9 mouse cellular contexts compared by ENCODE assay signal in the genomic region with DNA sequence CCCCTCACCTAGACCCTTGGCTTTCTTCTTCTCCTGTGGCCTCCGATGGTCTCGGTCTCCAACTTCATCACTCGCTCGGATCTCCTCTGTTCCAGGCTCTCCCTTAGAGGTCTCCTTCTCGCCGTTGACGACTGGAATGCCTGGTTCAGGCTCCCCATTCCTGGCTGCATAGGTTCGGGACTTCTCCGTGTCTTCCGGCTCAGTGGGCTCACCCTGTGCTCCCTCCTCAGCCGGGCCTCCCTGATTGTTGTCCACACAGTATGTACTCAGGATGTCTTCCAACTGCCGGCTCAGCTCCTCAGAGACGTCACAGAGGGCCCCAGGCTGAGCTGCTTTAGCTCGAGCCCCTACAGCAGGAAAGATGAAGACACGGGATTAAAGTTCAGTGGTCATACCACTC. TPM values are rescaled to one million over a fixed set of nuclear protein-coding genes. Genes with fewer than 3 reads are reported as not detected.
DNase-seq lines count a peak whose midpoint lies in the region; ATAC-seq and TF ChIP-seq lines count a peak whose summit lies in the region.
"Had no signal": no experiment of that assay in that cellular context is flagged by ENCODE, and none has a peak within 500 bp of the region (broad histone marks: within the 10 kb centered on the region; RNA-seq: fewer than 3 reads in every experiment).

No protein-coding gene starts in this region.

- H3K9ac ChIP-seq in heart, embryonic 14.5 days (ENCODE audit: low read length) = peak overlapping the region; percentile 82
- peak overlapping the region; percentile 4; the same call in 1 of the 2 replicates for H3K9ac ChIP-seq in hindbrain, embryonic 11.5 days (ENCODE audit: low read depth, low read length)
- H3K9ac ChIP-seq in midbrain, embryonic 12.5 days (replicated peaks) = peak overlapping the region; percentile 76; the same call in 1 of the 2 replicates

- H3K4me2 ChIP-seq in heart, embryonic 14.5 days (ENCODE audit: low read length) = peak overlapping the region; percentile 85
- H3K4me2 ChIP-seq in hindbrain, embryonic 11.5 days (replicated peaks; ENCODE audit: low read depth, low read length) = peak overlapping the region; percentile 95
- H3K4me2 ChIP-seq in midbrain, embryonic 12.5 days (replicated peaks) = peak overlapping the region; percentile 91

- intact Hi-C loops in heart, postnatal 25 days (cut with DNase I) = loop anchor here (2.0 kb wide), 1 partner anchor 14 kb away; no protein-coding TSS in a partner anchor

- no peaks in the 10 kb centered on the region for H3K27me3 ChIP-seq in heart, embryonic 14.5 days (ENCODE audit: control insufficient read depth, insufficient read depth, low read length)
- H3K27me3 ChIP-seq in hindbrain, embryonic 11.5 days (ENCODE audit: control insufficient read depth, insufficient read depth, low read length) = no peaks in the 10 kb centered on the region
- H3K27me3 ChIP-seq in midbrain, embryonic 12.5 days = no peaks in the 10 kb centered on the region
- H3K27me3 ChIP-seq: Patski had no signal

- 86% methylated on average over 15 of the region's 15 CpGs for WGBS in heart, embryonic 14.5 days
- 90% methylated on average over 15 of the region's 15 CpGs for WGBS in hindbrain, embryonic 11.5 days
- 89% methylated on average over 15 of the region's 15 CpGs for WGBS in midbrain, embryonic 12.5 days

- H3K36me3 ChIP-seq in heart, embryonic 14.5 days (ENCODE audit: control insufficient read depth, insufficient read depth, low read length) = peaks cover 50% of the 10 kb centered on the region
- H3K36me3 ChIP-seq in hindbrain, embryonic 11.5 days (ENCODE audit: control insufficient read depth, insufficient read depth, low read length) = peaks cover 2% of the 10 kb centered on the region
- H3K36me3 ChIP-seq in midbrain, embryonic 12.5 days = peaks cover 50% of the 10 kb centered on the region

- peaks cover 2 to 21% of the 10 kb centered on the region in 2 experiments; a peak in 3 of 4 replicates for H3K4me1 ChIP-seq in heart, embryonic 14.5 days (ENCODE audit: control insufficient read depth in 2 of 2, insufficient read depth in 2 of 2, low read length in 2 of 2)
- H3K4me1 ChIP-seq in bone marrow macrophage, adult 2 months (ENCODE audit: control insufficient read depth, insufficient read depth, low read length) = peaks cover 14% of the 10 kb centered on the region
- H3K4me1 ChIP-seq in hindbrain, embryonic 11.5 days (replicated peaks; ENCODE audit: control insufficient read depth, insufficient read depth, low read length) = no peaks in the 10 kb centered on the region; the same call in 1 of the 2 replicates
- peaks cover 27% of the 10 kb centered on the region for H3K4me1 ChIP-seq in midbrain, embryonic 12.5 days

- DNase-seq in heart, postnatal 25 days (ENCODE audit: low spot score) = no peak
- DNase-seq in hindbrain, embryonic 11.5 days (ENCODE audit: low spot score) = no peak
- no peak for DNase-seq in right cerebral cortex, postnatal 14 days
- DNase-seq in left cerebral cortex, adult 11 months (ENCODE audit: low spot score) = no peak
- no peak for DNase-seq in adrenal gland, adult 2 months

- no peak for ATAC-seq in heart, embryonic 14.5 days (ENCODE audit: insufficient number of reproducible peaks, insufficient read depth, low FRiP score, low read depth)
- no peak for ATAC-seq in hindbrain, embryonic 11.5 days (ENCODE audit: low FRiP score)
- no peak for ATAC-seq in midbrain, embryonic 12.5 days (ENCODE audit: low FRiP score, low read depth)
- ATAC-seq: Patski had no signal

- no peak for TF ChIP-seq CTCF in bone marrow macrophage, adult 2 months (IDR thresholded peaks at IDR 0.05; ENCODE audit: low read depth, low read length)

- H3K4me3 ChIP-seq in heart, embryonic 14.5 days (ENCODE audit: control insufficient read depth in 1 of 2, insufficient read depth in 1 of 2, low read depth in 1 of 2, low read length in 2 of 2) = peak overlapping the region in 1 of 2 experiments; percentile 62; a peak in 2 of 4 replicates
- peak overlapping the region; percentile 94 for H3K4me3 ChIP-seq in bone marrow macrophage, adult 2 months (ENCODE audit: insufficient read depth, low read length)
- H3K4me3 ChIP-seq in hindbrain, embryonic 11.5 days (ENCODE audit: low read depth, low read length) = peak overlapping the region; percentile 65; the same call in 1 of the 2 replicates
- H3K4me3 ChIP-seq in midbrain, embryonic 12.5 days = peak overlapping the region; percentile 62

- no peak overlapping the region for H3K27ac ChIP-seq in heart, embryonic 14.5 days (replicated peaks in 1 of 2; ENCODE audit: control insufficient read depth in 1 of 2, insufficient read depth in 1 of 2, low read depth in 2 of 2, low read length in 2 of 2)
- H3K27ac ChIP-seq in bone marrow macrophage, adult 2 months (ENCODE audit: insufficient read depth, low read depth, low read length) = no peak overlapping the region
- H3K27ac ChIP-seq in hindbrain, embryonic 11.5 days (ENCODE audit: low read depth, low read length) = no peak overlapping the region
- no peak overlapping the region for H3K27ac ChIP-seq in midbrain, embryonic 12.5 days (replicated peaks)

- TF ChIP-seq POLR2A in bone marrow macrophage, adult 2 months (IDR thresholded peaks at IDR 0.05; ENCODE audit: borderline replicate concordance, low read depth, low read length) = no peak

- H3K9me3 ChIP-seq in heart, embryonic 14.5 days (ENCODE audit: control insufficient read depth, low read length) = no peaks in the 10 kb centered on the region
- no peaks in the 10 kb centered on the region for H3K9me3 ChIP-seq in hindbrain, embryonic 11.5 days (ENCODE audit: control insufficient read depth, low read length)
- H3K9me3 ChIP-seq in midbrain, embryonic 12.5 days = no peaks in the 10 kb centered on the region

RNA-seq across cellular contexts. Expression of gene Txlna, which starts 1.6 kb away (rescaled TPM):
- polyA plus RNA-seq in heart, embryonic 14.5 days (2014; fragmentation: Nextera tagmentation; extraction: Ambion mirVana) = 51.5 and 56.4 TPM in 2 replicates
- total RNA-seq in heart, postnatal 25 days (2021) = 10 to 100 TPM; 26.2 to 27.3 TPM
- polyA plus RNA-seq in bone marrow macrophage, adult 2 months (2012; ENCODE audit: insufficient read depth, insufficient read length, missing spikeins) = 39.8 and 45.7 TPM in 2 replicates
- polyA plus RNA-seq in hindbrain, embryonic 11.5 days (2014; fragmentation: Nextera tagmentation; extraction: Ambion mirVana) = 96.3 and 101 TPM in 2 replicates
- 90.3 and 91.8 TPM in 2 replicates for polyA plus RNA-seq in midbrain, embryonic 12.5 days (2016; fragmentation: Nextera tagmentation; extraction: Ambion mirVana)
- total RNA-seq in adrenal gland, adult 2 months (2021) = 10 to 100 TPM; 56.0 to 66.6 TPM
- 25.2 and 28.9 TPM in 2 replicates for polyA plus RNA-seq in adrenal gland, adult 2 months (2012; rRNA removed)

RNA-seq across cellular contexts. Expression of gene Ccdc28b, which starts 15.5 kb away (rescaled TPM):
- polyA plus RNA-seq in heart, embryonic 14.5 days (2014; fragmentation: Nextera tagmentation; extraction: Ambion mirVana) = 49.8 and 53.3 TPM in 2 replicates
- 10 to 100 TPM; 25.3 to 28.5 TPM for total RNA-seq in heart, postnatal 25 days (2021)
- 39.0 and 42.3 TPM in 2 replicates for polyA plus RNA-seq in bone marrow macrophage, adult 2 months (2012; ENCODE audit: insufficient read depth, insufficient read length, missing spikeins)
- polyA plus RNA-seq in hindbrain, embryonic 11.5 days (2014; fragmentation: Nextera tagmentation; extraction: Ambion mirVana) = 77.7 and 79.6 TPM in 2 replicates
- polyA plus RNA-seq in midbrain, embryonic 12.5 days (2016; fragmentation: Nextera tagmentation; extraction: Ambion mirVana) = 88.3 TPM in 2 replicates
- total RNA-seq in adrenal gland, adult 2 months (2021) = 10 to 100 TPM; 22.1 to 33.4 TPM
- polyA plus RNA-seq in adrenal gland, adult 2 months (2012; rRNA removed) = 23.9 and 24.3 TPM in 2 replicates

RNA-seq across cellular contexts. Expression of gene Iqcc, which starts 20.3 kb away (rescaled TPM):
- polyA plus RNA-seq in heart, embryonic 14.5 days (2014; fragmentation: Nextera tagmentation; extraction: Ambion mirVana) = 24.1 and 25.1 TPM in 2 replicates
- total RNA-seq in heart, postnatal 25 days (2021) = 10 to 100 TPM; 17.2 to 19.1 TPM
- polyA plus RNA-seq in bone marrow macrophage, adult 2 months (2012; ENCODE audit: insufficient read depth, insufficient read length, missing spikeins) = 13.6 and 14.0 TPM in 2 replicates
- 25.3 and 25.7 TPM in 2 replicates for polyA plus RNA-seq in hindbrain, embryonic 11.5 days (2014; fragmentation: Nextera tagmentation; extraction: Ambion mirVana)
- polyA plus RNA-seq in midbrain, embryonic 12.5 days (2016; fragmentation: Nextera tagmentation; extraction: Ambion mirVana) = 26.7 and 30.7 TPM in 2 replicates
- total RNA-seq in adrenal gland, adult 2 months (2021) = 10 to 100 TPM; 28.2 to 32.0 TPM
- 56.0 and 63.9 TPM in 2 replicates for polyA plus RNA-seq in adrenal gland, adult 2 months (2012; rRNA removed)

RNA-seq across cellular contexts. Expression of gene Dcdc2b, which starts 25.2 kb away (rescaled TPM):
- polyA plus RNA-seq in heart, embryonic 14.5 days (2014; fragmentation: Nextera tagmentation; extraction: Ambion mirVana) = 1.1 and 2.6 TPM in 2 replicates
- total RNA-seq in heart, postnatal 25 days (2021) = 1 to 10 TPM in 1 of 2 experiments, under 1 TPM in 1; 0.61 to 1.5 TPM
- 1.8 and 2.3 TPM in 2 replicates for polyA plus RNA-seq in bone marrow macrophage, adult 2 months (2012; ENCODE audit: insufficient read depth, insufficient read length, missing spikeins)
- polyA plus RNA-seq in hindbrain, embryonic 11.5 days (2014; fragmentation: Nextera tagmentation; extraction: Ambion mirVana) = 1.6 and 2.7 TPM in 2 replicates
- 2.8 and 2.9 TPM in 2 replicates for polyA plus RNA-seq in midbrain, embryonic 12.5 days (2016; fragmentation: Nextera tagmentation; extraction: Ambion mirVana)
- total RNA-seq in adrenal gland, adult 2 months (2021) = 1 to 10 TPM; 1.8 to 2.4 TPM
- 4.5 and 7.4 TPM in 2 replicates for polyA plus RNA-seq in adrenal gland, adult 2 months (2012; rRNA removed)

RNA-seq across cellular contexts. Expression of gene Kpna6, which starts 33.3 kb away (rescaled TPM):
- polyA plus RNA-seq in heart, embryonic 14.5 days (2014; fragmentation: Nextera tagmentation; extraction: Ambion mirVana) = 11.5 and 14.2 TPM in 2 replicates
- 10 to 100 TPM; 71.7 to 79.6 TPM for total RNA-seq in heart, postnatal 25 days (2021)
- polyA plus RNA-seq in bone marrow macrophage, adult 2 months (2012; ENCODE audit: insufficient read depth, insufficient read length, missing spikeins) = 35.1 and 42.0 TPM in 2 replicates
- polyA plus RNA-seq in hindbrain, embryonic 11.5 days (2014; fragmentation: Nextera tagmentation; extraction: Ambion mirVana) = 13.9 and 15.2 TPM in 2 replicates
- polyA plus RNA-seq in midbrain, embryonic 12.5 days (2016; fragmentation: Nextera tagmentation; extraction: Ambion mirVana) = 15.2 and 16.3 TPM in 2 replicates
- 10 to 100 TPM; 82.7 to 93.8 TPM for total RNA-seq in adrenal gland, adult 2 months (2021)
- polyA plus RNA-seq in adrenal gland, adult 2 months (2012; rRNA removed) = 23.7 and 31.1 TPM in 2 replicates

Comparison
In these comparisons a context has a peak if more than half of its experiments do, and no peak if none do; other contexts are left out.
1. H3K9ac ChIP-seq: peak in every context shown above with its lines; median percentile 82 in heart, embryonic 14.5 days; 76 in midbrain, embryonic 12.5 days; 4 in hindbrain, embryonic 11.5 days.